Mouse (Mus musculus) spleen, postnatal 4 days (tissue): ENCODE data around the gene Csrnp1.

ENCODE experiments used
- DNase-seq, 2 experiments: peaks; one replicate each; pipeline ENCODE4 v3.0.0; 2022; ENCODE audit warnings: low spot score in 2 of 2

Gene Csrnp1

GRCm38 (mm10) chr9:119948804-119949203 lies 35.7 kb downstream of the Csrnp1 start:
- DNase-seq, result no peak

- DNase-seq, result peak; percentile 40 to 83
Observed at GRCm38 (mm10) chr9:119945173-119945900, 39.1 kb downstream of the Csrnp1 start.

GRCm38 (mm10) chr9:119943326-119943725 lies 41.1 kb downstream of the Csrnp1 start:
- DNase-seq, result no peak

GRCm38 (mm10) chr9:119941861-119942260 lies 42.6 kb downstream of the Csrnp1 start:
- DNase-seq, result no peak

GRCm38 (mm10) chr9:119941407-119941806 lies 43.1 kb downstream of the Csrnp1 start:
- DNase-seq, result no peak

- DNase-seq, result no peak
Observed at GRCm38 (mm10) chr9:119939646-119940045, 44.8 kb downstream of the Csrnp1 start.

GRCm38 (mm10) chr9:119938496-119938895 lies 46.0 kb downstream of the Csrnp1 start:
- no peak for DNase-seq

GRCm38 (mm10) chr9:119937005-119937773 lies 47.3 kb downstream of the Csrnp1 start, which contains the start of the genes Gorasp1 and Ttc21a:
Gorasp1 (minus strand) TSS chr9:119937565.
Ttc21a (plus strand) TSS chr9:119937606.
- DNase-seq, result peak; percentile 87 to 92

GRCm38 (mm10) chr9:119933675-119934074 lies 50.8 kb downstream of the Csrnp1 start:
- DNase-seq, result no peak

- DNase-seq, result no peak
Observed at GRCm38 (mm10) chr9:119932358-119932757, 52.1 kb downstream of the Csrnp1 start.

- DNase-seq, result no peak
Observed at GRCm38 (mm10) chr9:119926497-119926896, 58.0 kb downstream of the Csrnp1 start.

- DNase-seq, result no peak
Observed at GRCm38 (mm10) chr9:119925729-119926128, 58.7 kb downstream of the Csrnp1 start.

GRCm38 (mm10) chr9:119925120-119925657 lies 59.3 kb downstream of the Csrnp1 start:
- no peak for DNase-seq

GRCm38 (mm10) chr9:119923462-119923861 lies 61.0 kb downstream of the Csrnp1 start:
- DNase-seq, result no peak
